Comparison of ENCODE assay signal across 12 mouse cellular contexts in the genomic region with DNA sequence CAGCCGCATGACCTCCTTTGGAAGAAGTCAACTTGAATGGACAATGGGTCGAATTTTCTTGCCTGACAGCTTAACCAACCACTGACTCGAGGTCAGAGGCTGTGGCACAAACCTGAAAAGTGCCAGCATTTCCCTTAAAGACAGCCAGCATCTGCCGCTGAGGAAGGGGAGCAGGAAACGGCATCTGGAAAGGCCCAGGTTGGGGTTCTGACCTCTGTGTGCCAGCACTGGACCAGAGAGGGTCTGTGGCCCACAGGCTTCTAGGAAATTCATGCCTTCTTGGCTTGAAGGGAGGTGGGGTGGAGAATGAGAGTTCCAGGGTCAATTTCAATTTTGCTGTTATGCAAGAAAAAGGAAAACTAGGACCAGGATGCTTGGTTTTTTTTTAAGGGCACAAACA.
DNase-seq lines count a peak whose midpoint lies in the region; ATAC-seq lines count a peak whose summit lies in the region.
"Had no signal": no experiment of that assay in that cellular context is flagged by ENCODE, and none has a peak within 500 bp of the region (broad histone marks: within the 10 kb centered on the region; RNA-seq: fewer than 3 reads in every experiment).

No protein-coding gene starts in this region.

- peaks cover 80% of the 10 kb centered on the region for H3K4me1 ChIP-seq in heart, embryonic 12.5 days (replicated peaks)
- peaks cover 84% of the 10 kb centered on the region for H3K4me1 ChIP-seq in forebrain, embryonic 15.5 days
- peaks cover 87% of the 10 kb centered on the region for H3K4me1 ChIP-seq in midbrain, embryonic 11.5 days (ENCODE audit: control insufficient read depth, insufficient read depth, low read length)
- peaks cover 21% of the 10 kb centered on the region; the same call in 1 of the 2 replicates for H3K4me1 ChIP-seq in liver, embryonic 12.5 days

- no peaks in the 10 kb centered on the region for H3K27me3 ChIP-seq in heart, embryonic 12.5 days (replicated peaks)
- H3K27me3 ChIP-seq in forebrain, embryonic 15.5 days: no peaks in the 10 kb centered on the region
- no peaks in the 10 kb centered on the region for H3K27me3 ChIP-seq in midbrain, embryonic 11.5 days (ENCODE audit: control insufficient read depth, insufficient read depth, low read length)
- H3K27me3 ChIP-seq in liver, embryonic 12.5 days (replicated peaks): peaks cover 29% of the 10 kb centered on the region

- H3K4me2 ChIP-seq in heart, embryonic 12.5 days: no peak overlapping the region
- no peak overlapping the region for H3K4me2 ChIP-seq in forebrain, embryonic 15.5 days (replicated peaks)
- no peak overlapping the region for H3K4me2 ChIP-seq in midbrain, embryonic 11.5 days
- no peak overlapping the region for H3K4me2 ChIP-seq in liver, embryonic 12.5 days

- H3K9me3 ChIP-seq in heart, embryonic 12.5 days (replicated peaks): no peaks in the 10 kb centered on the region
- no peaks in the 10 kb centered on the region for H3K9me3 ChIP-seq in forebrain, embryonic 15.5 days
- no peaks in the 10 kb centered on the region for H3K9me3 ChIP-seq in midbrain, embryonic 11.5 days (ENCODE audit: control insufficient read depth, low read length)
- H3K9me3 ChIP-seq in liver, embryonic 12.5 days (replicated peaks): no peaks in the 10 kb centered on the region

- intact Hi-C loops in heart, postnatal 25 days (cut with DNase I): no loop called here

- WGBS in heart, embryonic 12.5 days: 42% methylated on average over 5 of the region's 5 CpGs
- WGBS in forebrain, embryonic 15.5 days: 17% methylated on average over 5 of the region's 5 CpGs
- WGBS in midbrain, embryonic 11.5 days: 3% methylated on average over 5 of the region's 5 CpGs
- 32% methylated on average over 5 of the region's 5 CpGs for WGBS in liver, embryonic 12.5 days (ENCODE audit: insufficient replicate concordance)

- DNase-seq in heart, postnatal 25 days (ENCODE audit: low spot score): no peak
- DNase-seq in embryo, embryonic 10.5 days (ENCODE audit: low spot score): peak; percentile 47
- DNase-seq in midbrain, embryonic 11.5 days (ENCODE audit: low spot score, missing footprints): peak; percentile 89
- no peak for DNase-seq in adrenal gland, adult 18-20 months (ENCODE audit: low spot score in 2 of 2)
- DNase-seq in left cerebral cortex, adult 8-10 months (ENCODE audit: low spot score in 2 of 2): no peak
- DNase-seq: B cell, adult 2 months; kidney, adult 9 months; liver had no signal

- H3K4me3 ChIP-seq in heart, embryonic 12.5 days: no peak overlapping the region
- no peak overlapping the region for H3K4me3 ChIP-seq in forebrain, embryonic 15.5 days
- H3K4me3 ChIP-seq in midbrain, embryonic 11.5 days (ENCODE audit: low read depth, low read length): no peak overlapping the region
- no peak overlapping the region for H3K4me3 ChIP-seq in liver, embryonic 12.5 days

- no peaks in the 10 kb centered on the region for H3K36me3 ChIP-seq in heart, embryonic 12.5 days
- no peaks in the 10 kb centered on the region for H3K36me3 ChIP-seq in forebrain, embryonic 15.5 days
- H3K36me3 ChIP-seq in midbrain, embryonic 11.5 days (ENCODE audit: control insufficient read depth, insufficient read depth, low read length): no peaks in the 10 kb centered on the region
- H3K36me3 ChIP-seq in liver, embryonic 12.5 days: no peaks in the 10 kb centered on the region

- H3K27ac ChIP-seq in heart, embryonic 12.5 days (ENCODE audit: poor library complexity, severe bottlenecking): peak overlapping the region; percentile 72; the same call in 1 of the 2 replicates
- H3K27ac ChIP-seq in forebrain, embryonic 15.5 days (replicated peaks): peak overlapping the region; percentile 87
- H3K27ac ChIP-seq in midbrain, embryonic 11.5 days (ENCODE audit: low read depth, low read length): peak overlapping the region; percentile 90
- no peak overlapping the region for H3K27ac ChIP-seq in liver, embryonic 12.5 days

- ATAC-seq in heart, embryonic 12.5 days (ENCODE audit: insufficient number of reproducible peaks, low FRiP score): no peak
- ATAC-seq in forebrain, embryonic 15.5 days (replicated peaks): no peak
- ATAC-seq in midbrain, embryonic 11.5 days (ENCODE audit: low FRiP score): no peak
- no peak for ATAC-seq in liver, embryonic 12.5 days
- ATAC-seq: activated CD4-positive, CD25-positive, alpha-beta regulatory T cell, adult 4 months had no signal

- H3K9ac ChIP-seq in heart, embryonic 12.5 days: no peak overlapping the region
- H3K9ac ChIP-seq in forebrain, embryonic 15.5 days (replicated peaks): 0 out of 2 replicates have a peak overlapping the region, but pooled peaks have one; percentile 5
- H3K9ac ChIP-seq in midbrain, embryonic 11.5 days (ENCODE audit: low read length): peak overlapping the region; percentile 50; the same call in 1 of the 2 replicates
- H3K9ac ChIP-seq in liver, embryonic 12.5 days: no peak overlapping the region

Comparison
In these comparisons a context has a peak if more than half of its experiments do, and no peak if none do; other contexts are left out.
1. H3K9ac ChIP-seq: peak in forebrain, embryonic 15.5 days (single experiment) and midbrain, embryonic 11.5 days (single experiment); none in heart, embryonic 12.5 days (single experiment) and liver, embryonic 12.5 days (single experiment).
2. DNase-seq: peak in embryo, embryonic 10.5 days (single experiment) and midbrain, embryonic 11.5 days (single experiment); none in heart, postnatal 25 days (single experiment), adrenal gland, adult 18-20 months (0 of 2) and left cerebral cortex, adult 8-10 months (0 of 2).